Mouse (Mus musculus): Measurements from ENCODE around the gene Hpcal1. TPM values are rescaled to one million over a fixed set of nuclear protein-coding genes. Genes with fewer than 3 reads are reported as not detected.

Hpcal1 gene
- polyA plus RNA-seq, 1 experiment from 2014 or later: 31.4 TPM

GRCm38 (mm10) chr12:17691320-17691876 is 742 bp downstream of the Hpcal1 start:
- Histone ChIP-seq H3K9ac (peak overlapping the region; percentile 84), H3K27me3 (no peaks in the 10 kb centered on the region), H3K4me3 (peak overlapping the region; percentile 76), H3K4me2 (peak overlapping the region; percentile 93), H3K27ac (no peak overlapping the region), H3K9me3 (replicated peaks) (no peaks in the 10 kb centered on the region), H3K4me1 (peaks cover 39% of the 10 kb centered on the region), H3K36me3 (ENCODE audit: poor library complexity, severe bottlenecking) (no peaks in the 10 kb centered on the region)
- ATAC-seq: peak; percentile 46
- under 1% methylated on average over 30 of the region's 30 CpGs for WGBS

- WGBS: under 1% methylated on average over 23 of the region's 23 CpGs
- Histone ChIP-seq H3K36me3 (ENCODE audit: poor library complexity, severe bottlenecking) (no peaks in the 10 kb centered on the region), H3K27me3 (no peaks in the 10 kb centered on the region), H3K4me3 (peak overlapping the region; percentile 76), H3K9ac (peak overlapping the region; percentile 84), H3K9me3 (replicated peaks) (no peaks in the 10 kb centered on the region), H3K27ac (no peak overlapping the region), H3K4me2 (peak overlapping the region; percentile 93), H3K4me1 (peaks cover 41% of the 10 kb centered on the region)
- ATAC-seq: no peak
Measured at GRCm38 (mm10) chr12:17691891-17692321, 1.2 kb downstream of the Hpcal1 start.

GRCm38 (mm10) chr12:17692356-17692755 is 1.7 kb downstream of the Hpcal1 start:
- WGBS: 20% methylated on average over 5 of the region's 5 CpGs
- H3K4me1 ChIP-seq: peaks cover 45% of the 10 kb centered on the region
- peak overlapping the region; percentile 84 for H3K9ac ChIP-seq
- H3K9me3 ChIP-seq (replicated peaks): no peaks in the 10 kb centered on the region
- H3K27me3 ChIP-seq: no peaks in the 10 kb centered on the region
- no peaks in the 10 kb centered on the region for H3K36me3 ChIP-seq (ENCODE audit: poor library complexity, severe bottlenecking)
- peak overlapping the region; percentile 76 for H3K4me3 ChIP-seq
- peak overlapping the region; percentile 93 for H3K4me2 ChIP-seq
- no peak overlapping the region for H3K27ac ChIP-seq
- ATAC-seq: no peak

GRCm38 (mm10) chr12:17692953-17693352 is 2.3 kb downstream of the Hpcal1 start:
- no peaks in the 10 kb centered on the region for H3K9me3 ChIP-seq (replicated peaks)
- no peak overlapping the region for H3K9ac ChIP-seq
- H3K27me3 ChIP-seq: no peaks in the 10 kb centered on the region
- 54% methylated on average over 4 of the region's 4 CpGs for WGBS
- peaks cover 48% of the 10 kb centered on the region for H3K4me1 ChIP-seq
- H3K27ac ChIP-seq: no peak overlapping the region
- no peak for ATAC-seq
- no peak overlapping the region for H3K4me3 ChIP-seq
- peak overlapping the region; percentile 93 for H3K4me2 ChIP-seq
- H3K36me3 ChIP-seq (ENCODE audit: poor library complexity, severe bottlenecking): no peaks in the 10 kb centered on the region

GRCm38 (mm10) chr12:17694589-17695115 is 4.0 kb downstream of the Hpcal1 start:
- peaks cover 61% of the 10 kb centered on the region for H3K4me1 ChIP-seq
- 74% methylated on average over 1 of the region's 1 CpGs for whole genome bisulfite sequencing

GRCm38 (mm10) chr12:17696395-17696794 is 5.7 kb downstream of the Hpcal1 start:
- Histone ChIP-seq H3K36me3 (ENCODE audit: poor library complexity, severe bottlenecking) (no peaks in the 10 kb centered on the region), H3K9me3 (replicated peaks) (no peaks in the 10 kb centered on the region), H3K9ac (no peak overlapping the region), H3K4me3 (no peak overlapping the region), H3K27me3 (no peaks in the 10 kb centered on the region), H3K27ac (no peak overlapping the region), H3K4me1 (peaks cover 70% of the 10 kb centered on the region), H3K4me2 (no peak overlapping the region)
- WGBS: 87% methylated on average over 7 of the region's 7 CpGs
- no peak for ATAC-seq

More at GRCm38 (mm10) chr12:17694589-17695115, 4.0 kb downstream of the Hpcal1 start:
- no peaks in the 10 kb centered on the region for H3K9me3 ChIP-seq (replicated peaks)
- no peak overlapping the region for H3K4me2 ChIP-seq
- no peak overlapping the region for H3K4me3 ChIP-seq
- H3K27me3 ChIP-seq: no peaks in the 10 kb centered on the region
- H3K27ac ChIP-seq: no peak overlapping the region
- ATAC-seq: no peak
- H3K9ac ChIP-seq: no peak overlapping the region
- H3K36me3 ChIP-seq (ENCODE audit: poor library complexity, severe bottlenecking): no peaks in the 10 kb centered on the region

- Histone ChIP-seq H3K9me3 (replicated peaks) (no peaks in the 10 kb centered on the region), H3K4me1 (peaks cover 55% of the 10 kb centered on the region), H3K4me3 (no peak overlapping the region), H3K36me3 (ENCODE audit: poor library complexity, severe bottlenecking) (no peaks in the 10 kb centered on the region), H3K27ac (peak overlapping the region; percentile 27; the same call in 1 of the 2 replicates), H3K27me3 (no peaks in the 10 kb centered on the region), H3K9ac (no peak overlapping the region; the same call in 1 of the 2 replicates), H3K4me2 (no peak overlapping the region; the same call in 1 of the 2 replicates)
- 12% methylated on average over 4 of the region's 4 CpGs for WGBS
- ATAC-seq: 0 out of 2 replicates have a peak, but pooled peaks have one; percentile 14
Measured at GRCm38 (mm10) chr12:17698934-17699333, 8.3 kb downstream of the Hpcal1 start.

- H3K4me1 ChIP-seq: peaks cover 49% of the 10 kb centered on the region
- H3K4me2 ChIP-seq: no peak overlapping the region
- no peaks in the 10 kb centered on the region for H3K36me3 ChIP-seq (ENCODE audit: poor library complexity, severe bottlenecking)
- no peaks in the 10 kb centered on the region for H3K27me3 ChIP-seq
- ATAC-seq: peak; percentile 72
- H3K4me3 ChIP-seq: no peak overlapping the region
- 54% methylated on average over 1 of the region's 1 CpGs for WGBS
- no peaks in the 10 kb centered on the region for H3K9me3 ChIP-seq (replicated peaks)
- H3K27ac ChIP-seq: peak overlapping the region; percentile 27; the same call in 1 of the 2 replicates
- no peak overlapping the region for H3K9ac ChIP-seq
Measured at GRCm38 (mm10) chr12:17699480-17699879, 8.8 kb downstream of the Hpcal1 start.

- H3K36me3 ChIP-seq (ENCODE audit: poor library complexity, severe bottlenecking): no peaks in the 10 kb centered on the region
- no peak overlapping the region for H3K4me3 ChIP-seq
- ATAC-seq: no peak
- H3K9ac ChIP-seq: no peak overlapping the region
- H3K27ac ChIP-seq: no peak overlapping the region
- H3K4me2 ChIP-seq: no peak overlapping the region
- 56% methylated on average over 5 of the region's 5 CpGs for WGBS
- H3K9me3 ChIP-seq (replicated peaks): no peaks in the 10 kb centered on the region
- H3K27me3 ChIP-seq: no peaks in the 10 kb centered on the region
- H3K4me1 ChIP-seq: peaks cover 43% of the 10 kb centered on the region
Measured at GRCm38 (mm10) chr12:17701131-17701720, 10.6 kb downstream of the Hpcal1 start.

GRCm38 (mm10) chr12:17701795-17702194 is 11.1 kb downstream of the Hpcal1 start:
- Histone ChIP-seq H3K27ac (no peak overlapping the region), H3K4me2 (no peak overlapping the region), H3K27me3 (no peaks in the 10 kb centered on the region), H3K4me3 (no peak overlapping the region), H3K36me3 (ENCODE audit: poor library complexity, severe bottlenecking) (no peaks in the 10 kb centered on the region), H3K4me1 (peaks cover 43% of the 10 kb centered on the region), H3K9ac (no peak overlapping the region), H3K9me3 (replicated peaks) (no peaks in the 10 kb centered on the region)
- 50% methylated on average over 2 of the region's 2 CpGs for WGBS
- ATAC-seq: no peak

GRCm38 (mm10) chr12:17702257-17702943 is 11.7 kb downstream of the Hpcal1 start:
- Histone ChIP-seq H3K36me3 (ENCODE audit: poor library complexity, severe bottlenecking) (no peaks in the 10 kb centered on the region), H3K27me3 (no peaks in the 10 kb centered on the region), H3K27ac (no peak overlapping the region), H3K9ac (no peak overlapping the region), H3K4me3 (no peak overlapping the region), H3K9me3 (replicated peaks) (no peaks in the 10 kb centered on the region), H3K4me1 (peaks cover 37% of the 10 kb centered on the region), H3K4me2 (no peak overlapping the region)
- no peak for ATAC-seq
- 49% methylated on average over 9 of the region's 9 CpGs for WGBS

GRCm38 (mm10) chr12:17702944-17703335 is 12.3 kb downstream of the Hpcal1 start:
- Histone ChIP-seq H3K4me2 (no peak overlapping the region), H3K9ac (no peak overlapping the region), H3K9me3 (replicated peaks) (no peaks in the 10 kb centered on the region), H3K27me3 (no peaks in the 10 kb centered on the region), H3K4me3 (no peak overlapping the region), H3K36me3 (ENCODE audit: poor library complexity, severe bottlenecking) (no peaks in the 10 kb centered on the region), H3K27ac (no peak overlapping the region), H3K4me1 (peaks cover 34% of the 10 kb centered on the region)
- ATAC-seq: no peak
- 90% methylated on average over 6 of the region's 6 CpGs for WGBS

Data from forebrain, embryonic 13.5 days (tissue).